Mouse (Mus musculus) adrenal gland, adult (tissue): ENCODE measurements around the gene Celf1.

ENCODE experiments used
- DNase-seq, 2 experiments: peaks; one replicate each; pipeline ENCODE4 v3.0.0; 2022 to 2023; ENCODE audit warnings: low spot score in 1 of 2; ENCODE audit not compliant: inconsistent age in 2 of 2

The Celf1 gene

DNA sequence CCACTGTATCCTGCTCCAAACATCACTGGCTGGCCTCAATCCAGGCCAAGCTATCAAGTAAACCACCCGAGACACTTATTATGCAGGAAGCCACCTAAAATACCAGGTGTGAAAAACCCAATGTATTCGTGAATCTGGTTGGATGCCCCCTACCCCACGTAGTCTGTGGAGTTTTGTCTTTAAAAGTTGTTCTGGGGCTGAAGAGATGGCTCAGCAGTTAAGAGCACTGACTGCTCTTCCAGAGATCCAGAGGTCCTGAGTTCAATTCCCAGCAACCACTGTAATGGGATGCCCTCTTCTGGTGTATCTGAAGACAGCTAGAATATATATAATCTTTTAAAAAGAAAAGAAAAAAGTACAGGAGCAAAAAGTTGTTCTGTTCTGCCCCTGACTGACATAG lies 1.8 kb upstream of the Celf1 start:
- DNase-seq: no peak

DNA sequence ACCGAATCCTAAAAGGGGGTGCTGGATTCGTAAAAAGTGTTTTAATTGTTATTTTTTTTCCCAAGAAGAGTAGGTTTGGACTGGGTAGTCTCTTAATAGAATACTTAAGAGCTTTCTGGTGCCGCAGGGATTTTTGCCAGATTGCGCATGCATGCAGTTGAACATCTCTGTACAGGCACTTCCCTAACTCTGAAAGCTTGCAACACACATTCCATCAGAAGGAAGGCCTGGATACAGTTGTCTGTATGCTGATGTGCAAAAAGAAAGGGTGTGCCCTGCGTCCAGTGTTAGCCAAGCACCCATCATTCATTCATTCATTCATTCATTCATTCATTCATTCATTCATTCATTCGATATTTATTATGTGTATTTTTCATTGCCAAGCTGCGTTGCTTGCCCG lies 432 bp upstream of the Celf1 start:
- DNase-seq: no peak

DNA sequence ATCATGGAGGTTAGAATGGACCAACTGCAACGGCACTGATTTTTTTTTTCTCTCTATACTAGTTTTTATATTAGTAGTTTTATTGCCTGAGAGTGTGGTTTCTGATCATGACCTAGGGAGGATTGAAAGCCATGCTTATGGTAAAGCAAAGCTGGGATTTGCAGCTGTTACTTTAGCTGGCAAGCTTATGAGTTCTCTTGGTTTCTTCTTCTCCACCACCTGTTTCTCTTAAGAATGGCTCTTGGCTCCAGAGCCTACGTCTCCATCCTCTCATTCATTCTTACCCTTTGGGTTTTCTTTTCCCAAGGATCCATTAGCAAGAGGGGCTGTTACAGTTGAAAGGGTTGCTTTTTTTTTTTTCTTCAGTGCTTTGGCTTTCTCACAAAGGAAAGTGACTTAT lies 1.6 kb downstream of the Celf1 start:
- no peak for DNase-seq

DNA sequence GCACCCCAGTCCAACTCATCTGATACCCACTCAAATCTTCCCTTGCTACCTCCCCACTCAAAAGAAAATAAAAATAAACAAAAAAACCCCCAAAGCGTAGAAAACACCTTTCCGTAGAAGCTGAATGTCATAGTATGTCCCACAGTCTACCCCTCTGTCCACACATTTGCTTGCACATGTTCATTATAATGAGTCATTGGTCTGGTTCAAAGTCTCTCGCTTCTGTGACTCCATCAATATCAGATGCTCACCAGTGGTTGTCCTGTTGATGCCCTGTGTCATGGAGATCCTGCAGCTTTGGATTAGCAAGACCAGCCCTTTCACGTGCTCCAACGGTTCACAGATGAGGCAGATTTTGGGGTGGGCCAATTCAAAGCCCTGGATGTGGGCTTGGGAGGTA lies 10.0 kb downstream of the Celf1 start:
- peak in 1 of 2 experiments; percentile 43 for DNase-seq

DNA sequence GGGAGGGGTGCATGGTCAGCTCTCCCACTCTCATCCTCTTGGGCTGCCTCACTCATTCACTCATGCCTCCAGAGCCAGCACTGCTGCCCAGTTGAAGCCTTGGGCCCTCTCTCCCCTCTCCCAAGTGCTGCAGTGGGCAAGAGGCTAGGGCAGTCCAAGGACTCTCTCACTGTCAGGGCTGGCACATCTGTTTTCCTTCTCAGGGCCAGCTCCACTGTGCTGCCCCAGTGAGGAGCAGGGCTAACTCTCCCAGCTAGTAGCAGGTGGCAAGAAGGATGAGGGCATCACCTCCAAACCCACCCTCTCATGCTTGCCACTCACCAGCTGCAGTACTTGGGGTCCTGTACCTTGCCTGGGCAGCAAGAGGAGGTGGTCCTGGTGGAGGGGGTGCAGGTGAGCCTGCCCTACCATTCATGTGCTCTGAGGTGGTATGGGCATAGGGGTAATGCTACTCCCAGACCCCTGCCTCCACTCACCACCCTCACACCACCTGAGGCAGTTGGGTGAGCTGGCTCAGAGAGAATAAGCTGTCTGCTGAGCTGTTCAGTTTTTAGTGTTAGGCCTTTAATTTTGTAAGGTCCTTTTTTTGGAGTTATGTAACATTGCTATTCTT lies 10.5 kb downstream of the Celf1 start:
- peak; percentile 23 to 67 for DNase-seq

DNA sequence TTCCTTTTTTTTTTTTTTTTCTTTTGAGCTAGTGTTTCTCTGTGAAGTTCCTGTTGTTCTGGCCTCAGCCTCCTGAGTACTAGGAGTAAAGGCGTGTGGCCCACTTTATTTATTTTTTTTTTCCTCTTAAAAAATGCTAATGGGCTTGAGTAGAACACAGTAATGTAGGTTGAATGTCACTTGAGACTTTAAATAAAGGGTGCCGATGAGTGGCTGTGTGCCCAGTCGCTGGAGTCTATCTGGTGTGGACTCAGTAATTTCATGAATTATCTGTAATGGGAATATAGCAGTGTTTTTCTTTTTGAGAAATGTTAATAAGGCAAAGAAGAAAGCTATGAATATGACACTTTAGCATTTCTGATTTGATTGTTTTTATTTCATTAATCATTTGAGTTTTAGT lies 13.3 kb downstream of the Celf1 start:
- no peak for DNase-seq

DNA sequence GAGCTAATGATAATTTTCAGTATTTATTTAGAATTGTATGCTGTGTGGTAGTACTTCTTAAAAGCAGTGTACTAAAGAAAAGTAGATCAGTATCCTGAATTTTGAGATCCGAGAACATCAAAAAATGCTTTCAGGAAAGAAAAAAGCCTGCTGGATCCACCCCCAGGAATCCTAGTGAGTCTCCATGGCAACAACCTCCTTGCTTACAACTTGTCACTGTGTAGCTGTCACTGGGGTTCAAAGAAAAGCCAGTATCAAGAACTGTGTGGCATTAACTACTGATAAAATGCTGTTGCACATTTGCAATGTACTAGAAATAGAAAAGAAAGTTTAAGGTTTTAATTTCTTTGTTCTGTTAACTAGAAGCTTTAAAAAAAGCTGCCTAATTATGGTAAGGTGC lies 15.9 kb downstream of the Celf1 start:
- DNase-seq: no peak

DNA sequence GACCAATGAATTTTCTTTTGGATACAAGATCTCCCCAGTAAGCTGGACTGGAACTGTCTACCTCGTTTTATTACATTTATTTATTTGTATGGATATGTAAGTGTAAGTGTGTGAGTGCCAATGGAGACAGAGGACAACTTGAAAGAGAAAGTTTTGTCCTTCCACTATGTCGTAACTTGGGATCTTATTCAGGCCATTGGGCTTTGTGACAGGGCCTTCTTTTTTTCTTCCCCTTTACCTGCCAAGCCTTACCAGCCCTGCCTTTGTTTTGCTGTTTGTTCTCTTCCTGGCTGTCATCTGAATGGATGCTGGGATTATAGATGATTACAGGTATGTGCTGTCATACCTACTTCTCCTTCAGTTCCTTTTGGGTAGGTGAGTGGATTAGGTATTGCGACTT lies 18.7 kb downstream of the Celf1 start:
- DNase-seq: no peak

DNA sequence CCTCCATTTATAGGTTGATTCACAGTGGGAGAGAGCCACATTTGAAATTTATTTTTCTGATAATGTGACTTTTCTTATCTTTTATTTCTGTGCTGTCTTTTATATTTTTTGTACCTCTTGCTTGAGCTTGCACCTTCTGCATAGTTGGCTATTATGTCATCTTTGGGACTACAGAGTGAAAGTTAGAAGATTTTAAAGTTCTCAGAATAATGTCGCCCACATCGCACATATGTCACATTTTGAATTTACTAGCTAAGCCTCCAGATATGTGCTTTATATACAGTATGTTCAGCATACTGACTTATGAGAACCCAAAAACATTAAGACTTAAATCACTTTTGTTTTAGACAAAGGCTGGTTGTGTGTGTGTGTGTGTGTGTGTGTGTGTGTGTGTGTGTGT lies 19.8 kb downstream of the Celf1 start:
- DNase-seq: no peak

DNA sequence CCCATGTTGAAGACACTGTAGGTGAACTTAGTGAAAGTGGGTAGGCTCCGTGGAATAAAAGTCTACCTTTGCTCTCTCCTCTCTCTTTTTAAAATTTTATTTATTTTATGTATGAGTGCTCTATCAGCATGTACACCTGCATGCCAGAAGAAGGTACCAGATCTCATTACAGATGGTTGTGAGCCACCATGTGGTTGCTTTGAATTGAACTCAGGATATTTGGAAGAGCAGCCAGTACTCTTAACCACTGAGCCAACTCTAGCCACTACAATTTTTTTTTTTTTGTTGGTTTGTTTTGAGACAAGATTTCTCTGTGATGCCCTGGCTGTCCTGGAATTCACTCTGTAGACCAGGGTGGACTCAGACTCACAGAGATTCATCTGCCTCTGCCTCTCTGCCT lies 23.1 kb downstream of the Celf1 start:
- no peak for DNase-seq

DNA sequence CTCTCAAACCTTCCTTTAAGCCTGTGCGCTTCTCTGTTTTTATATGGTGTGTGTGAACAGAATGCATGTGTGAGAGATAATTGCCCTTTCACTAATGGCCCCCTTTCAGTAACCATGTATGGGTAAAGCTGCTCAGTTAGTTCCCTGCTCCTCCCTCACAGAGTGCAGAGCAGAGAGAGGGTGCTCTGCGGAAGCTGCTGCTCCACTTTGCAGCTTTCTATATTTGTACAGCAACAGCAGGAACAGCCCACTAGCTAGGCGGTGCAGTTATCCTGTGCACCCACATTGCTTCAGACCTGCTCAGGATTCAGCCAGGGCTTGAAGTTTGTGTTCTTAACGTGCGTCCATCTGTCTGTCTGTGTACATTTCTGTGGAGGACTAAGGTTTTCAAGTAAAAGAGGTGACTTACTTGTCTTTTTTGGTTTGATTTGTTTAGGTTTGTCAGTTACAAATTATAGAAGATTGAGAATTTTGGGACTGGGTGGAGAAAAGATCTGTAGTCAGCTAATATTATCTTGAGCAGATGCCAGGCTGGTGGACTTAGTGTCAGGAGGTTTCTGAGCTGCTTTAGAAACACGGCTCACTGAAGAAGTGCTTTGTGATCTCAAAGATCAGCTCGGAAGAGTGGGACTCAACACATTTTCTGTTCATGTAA lies 24.8 kb downstream of the Celf1 start:
- DNase-seq: no peak

DNA sequence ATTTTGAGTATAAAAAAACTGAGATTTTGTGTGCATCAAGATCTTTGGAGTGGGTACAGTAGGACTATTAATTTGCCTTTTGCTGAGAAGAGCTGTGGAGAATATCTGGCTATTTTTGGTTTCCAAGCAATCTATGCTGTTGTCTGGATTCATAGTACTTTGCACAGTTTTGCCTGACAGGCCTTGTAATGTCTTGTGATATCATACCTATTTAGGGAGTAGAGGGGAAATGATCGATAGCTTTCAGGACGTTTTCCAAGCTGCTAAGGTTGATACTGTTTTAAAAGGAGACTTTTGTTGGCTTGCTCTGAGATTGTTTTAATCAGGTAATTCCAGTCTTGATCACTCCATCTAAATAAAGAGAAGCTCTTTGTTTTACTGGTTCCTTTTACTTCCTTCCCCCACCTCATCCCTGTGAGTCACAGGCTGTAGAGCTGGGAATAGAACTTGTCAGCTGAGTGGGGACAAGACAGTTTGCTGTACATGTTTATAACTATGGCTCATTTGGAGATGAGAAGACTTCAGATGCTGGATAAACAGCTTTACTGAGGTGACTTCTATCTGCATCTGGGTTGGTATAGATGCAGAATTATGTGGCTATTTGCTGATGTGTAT lies 25.4 kb downstream of the Celf1 start:
- peak in 1 of 2 experiments; percentile 57 for DNase-seq

DNA sequence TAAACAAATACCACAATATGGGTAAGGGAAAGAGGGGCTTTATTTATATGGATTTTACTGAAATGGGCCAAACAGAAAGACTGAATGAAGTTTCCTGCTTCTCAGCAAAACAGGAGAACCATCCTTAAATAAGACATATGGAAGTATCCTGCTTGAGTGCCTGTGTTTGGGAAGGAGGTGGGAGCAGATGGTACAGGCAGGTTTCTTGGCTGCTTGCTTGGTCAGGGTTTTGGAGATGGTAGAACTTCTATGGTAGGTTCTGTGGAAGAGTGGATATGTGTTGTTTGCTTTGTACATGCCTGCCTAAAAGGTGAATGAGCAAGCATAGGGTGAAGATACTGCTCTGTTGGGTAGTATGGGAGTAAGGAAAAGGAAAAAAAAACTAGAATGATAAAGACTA lies 30.4 kb downstream of the Celf1 start:
- DNase-seq: no peak

DNA sequence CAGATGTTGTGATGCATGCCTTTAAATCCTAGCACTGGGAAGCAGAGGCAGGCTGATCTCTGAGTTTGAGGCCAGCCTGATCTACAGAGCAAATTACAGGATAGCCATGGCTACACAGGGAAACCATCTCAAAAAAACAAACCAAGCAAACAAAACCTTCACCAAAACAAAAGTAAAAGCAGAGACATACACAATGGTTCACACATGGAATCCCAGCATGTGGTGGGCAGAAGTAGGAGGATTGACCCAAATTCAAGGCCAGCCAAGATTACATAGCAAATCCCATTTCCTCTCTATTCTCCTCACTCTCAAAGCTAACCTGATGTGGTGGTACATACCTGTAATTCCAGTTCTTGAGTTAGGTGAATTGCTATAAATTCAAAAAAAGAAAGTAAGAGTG lies 33.9 kb downstream of the Celf1 start:
- DNase-seq: no peak

DNA sequence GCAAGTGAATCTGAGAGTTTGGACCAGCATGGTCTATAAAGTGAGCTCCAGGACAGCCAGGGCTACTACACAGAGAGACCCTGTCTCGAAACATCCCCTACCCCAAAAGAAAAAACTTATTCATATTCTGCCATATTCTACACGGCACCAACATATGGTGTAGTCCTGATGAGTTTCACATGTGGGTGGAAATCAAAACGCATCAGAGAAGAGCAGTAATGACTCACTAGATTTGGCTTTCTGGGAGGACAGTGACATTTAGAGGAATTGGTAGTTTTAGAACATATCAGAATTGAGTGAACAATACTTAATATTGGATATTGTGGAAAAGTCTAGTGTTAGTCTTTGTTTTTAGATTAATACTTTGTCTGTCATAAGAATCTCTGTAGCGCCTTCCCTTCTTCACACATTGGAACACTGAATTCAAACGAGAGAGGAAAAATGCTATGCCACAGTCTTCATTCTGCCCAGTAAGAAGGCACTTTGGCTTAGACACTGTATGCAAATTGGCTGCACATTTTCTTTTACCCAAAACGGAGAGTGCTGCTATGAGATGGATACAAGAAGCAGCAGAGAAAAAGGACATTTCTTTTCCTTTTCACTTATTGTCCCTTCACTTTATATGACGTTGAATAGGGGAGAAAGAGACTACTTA lies 35.1 kb downstream of the Celf1 start:
- peak in 1 of 2 experiments; percentile 60 for DNase-seq

DNA sequence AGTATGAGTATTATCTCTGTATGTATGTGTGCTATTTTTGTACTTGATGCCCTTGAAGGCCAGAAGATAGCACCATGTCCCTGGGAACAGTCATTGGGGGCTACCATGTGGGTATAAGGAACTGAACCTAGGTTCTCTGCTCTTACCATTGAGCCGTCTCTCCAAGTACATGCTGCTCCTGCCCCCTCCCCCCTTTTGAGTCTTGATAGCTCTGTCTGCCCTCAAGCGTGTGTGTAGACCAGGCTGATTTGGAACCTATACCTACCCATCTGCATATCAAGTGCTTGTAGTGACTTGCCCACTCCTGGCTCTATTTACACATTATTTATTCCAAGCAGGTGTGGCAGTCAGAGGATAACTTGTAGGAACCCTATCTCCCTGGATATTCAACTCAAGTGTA lies 36.4 kb downstream of the Celf1 start:
- DNase-seq: no peak

DNA sequence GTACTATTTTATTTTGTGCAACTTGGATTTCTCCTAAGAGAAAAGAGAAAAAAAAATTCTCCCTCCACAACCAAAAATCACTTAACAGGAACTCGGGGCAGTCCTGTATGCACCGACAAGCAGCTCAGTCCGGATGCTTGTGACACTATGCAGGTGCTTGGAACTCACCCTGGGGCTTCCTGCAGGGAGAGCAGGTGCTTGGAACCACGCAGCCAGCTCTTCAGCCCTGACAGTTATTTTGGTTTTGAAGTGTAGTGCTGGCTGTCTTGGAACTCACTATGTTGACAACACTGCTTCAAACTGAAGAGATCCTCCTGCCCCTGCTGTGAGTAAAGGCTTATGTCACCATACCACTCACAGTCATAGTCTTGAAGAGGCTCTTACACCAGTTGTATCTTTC lies 37.1 kb downstream of the Celf1 start:
- no peak for DNase-seq

DNA sequence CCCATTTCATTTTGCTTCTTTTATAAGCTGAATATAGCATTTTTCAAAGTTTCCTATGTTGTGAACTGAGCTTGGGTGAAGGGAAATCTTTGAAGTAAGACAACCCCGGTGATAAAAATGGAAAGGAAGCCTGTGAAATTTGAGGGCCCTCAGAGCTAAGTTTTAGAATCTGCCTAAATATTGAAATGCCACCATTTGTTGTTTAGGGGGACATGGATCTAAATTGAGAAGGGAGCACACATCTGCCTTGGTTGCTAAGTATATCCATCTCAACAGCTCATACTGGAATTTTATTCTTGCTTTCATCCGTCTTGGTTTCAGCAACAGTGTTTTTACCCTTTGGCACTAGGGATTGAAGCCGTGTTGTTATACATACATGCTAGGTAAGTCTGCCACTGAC lies 45.9 kb downstream of the Celf1 start:
- no peak for DNase-seq

DNA sequence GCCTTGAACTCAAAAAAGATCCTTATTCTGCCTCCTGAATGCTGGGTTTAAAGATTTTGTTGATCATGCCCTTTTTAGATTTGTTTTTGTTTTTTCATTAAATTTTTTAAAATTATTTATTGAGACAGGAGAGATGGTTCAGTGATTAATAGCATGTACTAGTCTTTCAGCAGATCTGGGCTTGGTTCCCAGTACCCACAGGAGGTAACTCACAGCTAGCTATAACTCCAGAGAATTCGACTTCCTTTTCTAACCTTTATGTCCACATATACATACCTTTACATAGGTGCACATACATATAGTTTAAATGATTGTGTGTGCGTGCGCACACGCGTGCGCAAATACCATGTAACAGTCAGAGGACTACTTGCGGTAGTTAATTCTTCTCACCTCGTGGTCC lies 68.4 kb downstream of the Celf1 start:
- DNase-seq: no peak

DNA sequence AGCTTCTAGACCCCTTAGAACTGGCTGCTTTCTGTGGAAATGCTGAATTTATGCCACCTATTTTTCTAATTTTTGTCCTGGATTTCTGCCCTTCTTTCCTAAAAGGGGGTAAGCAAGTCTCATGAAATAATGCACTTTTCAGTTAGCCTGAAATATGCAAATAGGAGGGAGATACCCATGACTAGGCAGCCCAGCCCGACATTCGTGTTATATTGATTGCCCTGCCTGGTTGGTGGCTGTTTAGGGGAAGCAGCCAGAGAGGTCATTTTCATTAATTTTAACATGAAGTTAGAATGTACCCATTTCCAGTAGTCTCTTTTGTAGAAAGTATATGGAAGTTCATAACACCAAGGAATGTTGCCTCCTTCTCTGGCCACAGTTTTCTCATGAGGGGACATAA lies 73.7 kb downstream of the Celf1 start:
- no peak for DNase-seq

DNA sequence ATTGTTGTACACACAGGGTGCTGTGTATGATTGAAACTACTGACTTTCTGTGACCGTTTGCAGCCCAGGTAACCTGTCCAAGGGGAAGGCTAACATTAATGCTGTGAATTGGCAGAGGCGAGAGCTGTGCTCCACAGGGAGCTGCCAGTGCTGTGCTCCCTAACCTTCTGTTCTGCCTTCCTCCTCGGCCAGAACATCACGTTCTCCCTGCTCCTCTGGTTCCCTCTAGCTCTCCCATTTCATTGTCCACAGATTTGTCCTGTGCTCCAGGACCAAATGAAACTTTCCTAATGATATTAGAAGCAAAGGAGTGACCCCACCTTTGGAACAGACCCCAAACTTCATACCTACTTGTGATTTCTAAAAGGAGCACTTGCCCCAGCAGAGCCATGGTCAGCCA lies 75.2 kb downstream of the Celf1 start:
- no peak for DNase-seq

DNA sequence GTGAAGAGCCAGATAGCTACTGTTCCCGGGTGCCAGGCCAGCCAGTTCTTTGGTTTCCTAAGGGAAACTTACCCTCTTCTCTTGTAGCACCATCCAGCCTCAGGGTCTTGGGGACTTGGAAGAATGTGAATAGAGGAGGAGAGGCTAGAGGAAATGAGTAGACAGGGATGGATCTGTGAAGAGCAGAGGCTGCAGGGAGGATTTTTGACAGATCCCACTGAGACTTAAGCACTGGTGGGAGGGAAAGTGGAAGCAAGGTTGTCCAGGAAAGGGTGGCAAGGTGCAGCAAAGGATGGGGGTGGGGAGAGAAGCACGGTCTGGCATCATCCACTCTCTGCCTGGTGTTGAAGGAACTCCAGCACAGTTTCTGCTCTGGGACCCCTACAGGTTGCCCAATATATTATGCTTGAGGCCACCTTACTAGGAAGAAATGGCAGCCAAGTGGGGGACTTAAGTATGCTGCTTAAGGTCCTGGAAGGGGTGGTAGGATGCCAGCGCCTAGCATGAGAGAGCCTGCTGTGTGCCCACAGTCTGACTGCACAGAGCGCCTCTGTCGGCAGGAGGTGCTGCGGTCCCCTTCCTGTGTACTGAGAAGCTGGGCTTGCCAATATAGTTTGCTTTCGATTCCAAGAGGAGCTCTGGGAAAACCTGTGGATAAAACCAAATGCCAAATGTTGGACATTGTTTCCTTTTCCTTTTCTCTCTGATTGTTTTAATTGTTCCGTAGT lies 78.0 kb downstream of the Celf1 start:
- peak; percentile 24 to 49 for DNase-seq
